Mouse (Mus musculus): ENCODE results near the gene Rpl4.
"Not testable (repeated sequence)": the region's sequence is repeated elsewhere in the genome, so short reads cannot be mapped to it uniquely, and the experiment has no call there.

GRCm38 (mm10) chr9:64198763-64199418 is 25.7 kb downstream of the Rpl4 start:
- not testable (repeated sequence) for TF ChIP-seq POLR2A (IDR thresholded peaks at IDR 0.05; ENCODE audit: borderline replicate concordance, extremely low read depth, low read depth, low read length); CTCF (IDR thresholded peaks at IDR 0.05; ENCODE audit: insufficient read depth, low read length)
